Mouse (Mus musculus): ENCODE results near the gene Serinc5.

- TF ChIP-seq EP300 (IDR thresholded peaks at IDR 0.05; ENCODE audit: low read depth), result no peak
- no peak for TF ChIP-seq CTCF (IDR thresholded peaks at IDR 0.05; ENCODE audit: low read depth)
Measured at GRCm38 (mm10) chr13:92757972-92758585, 147.2 kb downstream of the Serinc5 start.

Measured in liver, postnatal 0 days (tissue).